Mouse (Mus musculus): ENCODE data around the gene Btnl2. TPM values are rescaled to one million over a fixed set of nuclear protein-coding genes. Genes with fewer than 3 reads are reported as not detected.
A peak's percentile ranks its signal among the peaks of the same experiment; 100 is the strongest.

Btnl2 gene
- polyA plus RNA-seq, 1 experiment from 2014 or later: not detected

DNA sequence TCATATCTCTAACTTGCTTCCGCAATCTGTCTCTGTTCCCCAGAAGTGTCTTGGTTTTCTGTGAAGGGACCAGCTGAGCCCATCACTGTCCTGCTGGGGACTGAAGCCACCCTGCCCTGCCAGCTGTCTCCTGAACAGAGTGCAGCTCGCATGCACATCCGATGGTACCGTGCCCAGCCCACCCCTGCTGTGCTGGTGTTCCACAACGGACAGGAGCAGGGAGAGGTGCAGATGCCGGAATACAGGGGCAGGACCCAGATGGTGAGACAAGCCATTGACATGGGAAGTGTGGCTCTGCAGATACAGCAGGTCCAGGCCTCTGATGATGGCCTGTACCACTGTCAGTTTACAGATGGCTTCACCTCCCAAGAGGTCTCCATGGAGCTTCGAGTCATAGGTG lies 24.8 kb downstream of the Btnl2 start:
- Histone ChIP-seq H3K36me3 (ENCODE audit: control insufficient read depth, insufficient read depth, low read length) (no peaks in the 10 kb centered on the region), H3K9me3 (ENCODE audit: control insufficient read depth, low read length) (no peaks in the 10 kb centered on the region), H3K4me1 (ENCODE audit: control insufficient read depth, insufficient read depth, low read length) (no peaks in the 10 kb centered on the region), H3K4me2 (ENCODE audit: low read length) (no peak overlapping the region), H3K9ac (replicated peaks; ENCODE audit: low read length) (no peak overlapping the region), H3K27me3 (ENCODE audit: control insufficient read depth, insufficient read depth, low read length) (no peaks in the 10 kb centered on the region), H3K4me3 (replicated peaks; ENCODE audit: low read depth, low read length) (no peak overlapping the region), H3K27ac (replicated peaks; ENCODE audit: low read depth, low read length) (no peak overlapping the region)
- no peak for DNase-seq
- ATAC-seq (ENCODE audit: low FRiP score, low TSS enrichment): no peak
- WGBS: 77% methylated on average over 7 of the region's 7 CpGs

DNA sequence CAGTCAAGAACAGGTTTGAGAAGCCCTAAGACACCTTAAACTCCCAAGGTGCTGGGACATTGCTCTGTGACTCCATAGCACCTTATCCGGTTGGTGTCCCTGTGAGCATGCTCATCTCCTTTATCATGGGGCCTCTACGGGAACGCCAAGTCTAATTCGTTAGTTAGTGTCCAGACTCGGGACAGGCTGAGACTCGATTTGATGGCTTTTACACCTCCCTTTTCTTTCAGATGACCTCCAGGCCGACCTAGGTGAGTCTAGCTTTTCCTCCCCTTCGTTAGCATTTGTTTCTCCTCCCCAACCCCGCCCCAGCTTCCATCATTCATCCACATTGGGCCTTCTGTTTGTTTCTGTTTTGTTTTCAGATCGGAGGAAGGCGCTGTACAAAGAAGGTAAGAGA lies 27.3 kb downstream of the Btnl2 start:
- no peak overlapping the region for H3K4me2 ChIP-seq (ENCODE audit: low read length)
- no peak overlapping the region for H3K27ac ChIP-seq (replicated peaks; ENCODE audit: low read depth, low read length)
- no peak overlapping the region for H3K9ac ChIP-seq (replicated peaks; ENCODE audit: low read length)
- no peaks in the 10 kb centered on the region for H3K27me3 ChIP-seq (ENCODE audit: control insufficient read depth, insufficient read depth, low read length)
- ATAC-seq (ENCODE audit: low FRiP score, low TSS enrichment) (no peak), DNase-seq (no peak)
- no peaks in the 10 kb centered on the region for H3K36me3 ChIP-seq (ENCODE audit: control insufficient read depth, insufficient read depth, low read length)
- WGBS: 80% methylated on average over 11 of the region's 11 CpGs
- no peaks in the 10 kb centered on the region for H3K4me1 ChIP-seq (ENCODE audit: control insufficient read depth, insufficient read depth, low read length)
- no peak overlapping the region for H3K4me3 ChIP-seq (replicated peaks; ENCODE audit: low read depth, low read length)
- H3K9me3 ChIP-seq (ENCODE audit: control insufficient read depth, low read length): no peaks in the 10 kb centered on the region

DNA sequence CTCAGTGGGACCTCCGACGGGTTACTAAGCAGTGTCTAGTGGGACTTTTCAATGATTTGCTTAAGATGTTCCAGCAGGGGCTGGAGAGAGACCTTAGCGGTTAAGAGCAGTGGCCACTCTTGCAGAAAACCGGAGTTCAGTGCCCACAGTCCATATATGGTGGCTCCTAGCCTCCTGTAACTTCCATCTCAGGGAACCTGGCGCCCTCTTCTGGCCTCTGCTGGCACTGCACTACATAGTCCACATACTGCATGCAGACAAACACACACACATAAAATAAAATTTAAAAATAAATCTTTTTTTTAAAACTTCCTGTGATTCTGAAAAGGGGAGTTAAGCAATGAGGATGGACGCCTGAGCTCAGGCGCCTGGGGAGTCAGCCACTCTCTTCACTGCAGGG lies 28.6 kb downstream of the Btnl2 start:
- Histone ChIP-seq H3K4me2 (ENCODE audit: low read length) (no peak overlapping the region), H3K4me1 (ENCODE audit: control insufficient read depth, insufficient read depth, low read length) (no peaks in the 10 kb centered on the region), H3K27me3 (ENCODE audit: control insufficient read depth, insufficient read depth, low read length) (no peaks in the 10 kb centered on the region), H3K27ac (replicated peaks; ENCODE audit: low read depth, low read length) (no peak overlapping the region), H3K9ac (replicated peaks; ENCODE audit: low read length) (no peak overlapping the region), H3K4me3 (replicated peaks; ENCODE audit: low read depth, low read length) (no peak overlapping the region), H3K9me3 (ENCODE audit: control insufficient read depth, low read length) (no peaks in the 10 kb centered on the region), H3K36me3 (ENCODE audit: control insufficient read depth, insufficient read depth, low read length) (no peaks in the 10 kb centered on the region)
- ATAC-seq (ENCODE audit: low FRiP score, low TSS enrichment) (no peak), DNase-seq (no peak)
- WGBS: 78% methylated on average over 7 of the region's 7 CpGs

DNA sequence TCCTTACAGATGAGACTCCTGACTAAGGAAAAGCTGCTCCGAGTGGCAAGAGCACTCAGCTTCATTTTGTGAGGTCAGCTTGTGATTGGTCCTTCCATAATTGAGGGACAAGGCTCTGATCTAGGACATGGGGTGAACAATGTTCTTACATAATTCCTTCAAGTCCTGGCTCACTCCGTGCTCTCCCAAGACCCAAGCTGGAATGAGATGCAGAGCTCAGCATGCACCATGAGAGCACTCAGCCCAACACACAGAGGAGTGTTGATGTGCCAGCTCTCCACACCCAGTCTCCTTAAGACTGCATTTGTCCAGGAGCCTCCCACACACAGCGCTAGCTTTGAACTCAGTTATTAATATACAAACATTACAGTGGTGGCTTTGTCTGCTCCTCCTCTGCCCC lies 30.1 kb downstream of the Btnl2 start:
- WGBS: 73% methylated on average over 3 of the region's 3 CpGs
- no peaks in the 10 kb centered on the region for H3K4me1 ChIP-seq (ENCODE audit: control insufficient read depth, insufficient read depth, low read length)
- H3K27ac ChIP-seq (replicated peaks; ENCODE audit: low read depth, low read length): no peak overlapping the region
- no peak for DNase-seq
- H3K4me3 ChIP-seq (replicated peaks; ENCODE audit: low read depth, low read length): no peak overlapping the region
- no peak overlapping the region for H3K9ac ChIP-seq (replicated peaks; ENCODE audit: low read length)
- no peak for ATAC-seq (ENCODE audit: low FRiP score, low TSS enrichment)
- H3K9me3 ChIP-seq (ENCODE audit: control insufficient read depth, low read length): no peaks in the 10 kb centered on the region
- H3K36me3 ChIP-seq (ENCODE audit: control insufficient read depth, insufficient read depth, low read length): no peaks in the 10 kb centered on the region
- no peak overlapping the region for H3K4me2 ChIP-seq (ENCODE audit: low read length)
- no peaks in the 10 kb centered on the region for H3K27me3 ChIP-seq (ENCODE audit: control insufficient read depth, insufficient read depth, low read length)

GRCm38 (mm10) chr17:34386656-34387055 lies 32.0 kb downstream of the Btnl2 start:
- H3K36me3 ChIP-seq (ENCODE audit: control insufficient read depth, insufficient read depth, low read length): no peaks in the 10 kb centered on the region
- ATAC-seq (ENCODE audit: low FRiP score, low TSS enrichment): no peak
- WGBS: 81% methylated on average over 2 of the region's 2 CpGs

GRCm38 (mm10) chr17:34388513-34388912 lies 33.9 kb downstream of the Btnl2 start:
- DNase-seq (peak; percentile 58), ATAC-seq (ENCODE audit: low FRiP score, low TSS enrichment) (no peak)
- 36% methylated on average over 4 of the region's 4 CpGs for WGBS
- no peaks in the 10 kb centered on the region for H3K9me3 ChIP-seq (ENCODE audit: control insufficient read depth, low read length)
- H3K36me3 ChIP-seq (ENCODE audit: control insufficient read depth, insufficient read depth, low read length): no peaks in the 10 kb centered on the region
- H3K9ac ChIP-seq (replicated peaks; ENCODE audit: low read length): no peak overlapping the region
- no peak overlapping the region for H3K27ac ChIP-seq (replicated peaks; ENCODE audit: low read depth, low read length)
- no peak overlapping the region for H3K4me2 ChIP-seq (ENCODE audit: low read length)
- H3K4me1 ChIP-seq (ENCODE audit: control insufficient read depth, insufficient read depth, low read length): no peaks in the 10 kb centered on the region
- H3K27me3 ChIP-seq (ENCODE audit: control insufficient read depth, insufficient read depth, low read length): no peaks in the 10 kb centered on the region
- H3K4me3 ChIP-seq (replicated peaks; ENCODE audit: low read depth, low read length): no peak overlapping the region

More at GRCm38 (mm10) chr17:34386656-34387055, 32.0 kb downstream of the Btnl2 start:
- no peak for DNase-seq
- H3K9ac ChIP-seq (replicated peaks; ENCODE audit: low read length): no peak overlapping the region
- no peak overlapping the region for H3K4me2 ChIP-seq (ENCODE audit: low read length)
- no peak overlapping the region for H3K27ac ChIP-seq (replicated peaks; ENCODE audit: low read depth, low read length)
- no peak overlapping the region for H3K4me3 ChIP-seq (replicated peaks; ENCODE audit: low read depth, low read length)
- H3K27me3 ChIP-seq (ENCODE audit: control insufficient read depth, insufficient read depth, low read length): no peaks in the 10 kb centered on the region
- no peaks in the 10 kb centered on the region for H3K9me3 ChIP-seq (ENCODE audit: control insufficient read depth, low read length)
- H3K4me1 ChIP-seq (ENCODE audit: control insufficient read depth, insufficient read depth, low read length): no peaks in the 10 kb centered on the region

DNA sequence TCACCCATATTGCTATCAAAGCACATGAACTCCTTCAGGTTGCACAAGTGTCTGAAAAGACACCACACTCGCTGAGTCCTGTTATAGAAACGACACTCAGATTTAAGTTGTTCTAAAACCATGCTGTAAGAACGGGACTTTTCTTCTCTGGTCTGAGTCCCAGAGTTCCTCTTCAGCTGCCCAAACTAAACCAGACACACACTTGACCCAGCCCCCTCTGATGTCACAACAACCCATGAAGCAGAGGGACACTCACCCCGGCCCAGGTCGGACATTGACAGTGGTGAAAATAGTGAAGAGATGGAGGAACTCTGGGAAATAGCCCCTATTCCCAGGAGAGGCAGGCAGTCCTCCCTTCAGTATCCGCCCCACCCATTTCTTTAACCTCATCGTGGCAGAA lies 36.9 kb downstream of the Btnl2 start:
- 73% methylated on average over 7 of the region's 7 CpGs for WGBS
- ATAC-seq (ENCODE audit: low FRiP score, low TSS enrichment) (no peak), DNase-seq (no peak)
- Histone ChIP-seq H3K9ac (replicated peaks; ENCODE audit: low read length) (no peak overlapping the region), H3K4me2 (ENCODE audit: low read length) (peak overlapping the region; percentile 67; the same call in 1 of the 2 replicates), H3K36me3 (ENCODE audit: control insufficient read depth, insufficient read depth, low read length) (no peaks in the 10 kb centered on the region), H3K4me3 (replicated peaks; ENCODE audit: low read depth, low read length) (no peak overlapping the region), H3K4me1 (ENCODE audit: control insufficient read depth, insufficient read depth, low read length) (no peaks in the 10 kb centered on the region), H3K9me3 (ENCODE audit: control insufficient read depth, low read length) (no peaks in the 10 kb centered on the region), H3K27me3 (ENCODE audit: control insufficient read depth, insufficient read depth, low read length) (no peaks in the 10 kb centered on the region), H3K27ac (replicated peaks; ENCODE audit: low read depth, low read length) (no peak overlapping the region)

- peak overlapping the region; percentile 38 for H3K4me3 ChIP-seq (replicated peaks; ENCODE audit: low read depth, low read length)
- no peaks in the 10 kb centered on the region for H3K36me3 ChIP-seq (ENCODE audit: control insufficient read depth, insufficient read depth, low read length)
- no peaks in the 10 kb centered on the region for H3K4me1 ChIP-seq (ENCODE audit: control insufficient read depth, insufficient read depth, low read length)
- no peaks in the 10 kb centered on the region for H3K27me3 ChIP-seq (ENCODE audit: control insufficient read depth, insufficient read depth, low read length)
- peak overlapping the region; percentile 67 for H3K4me2 ChIP-seq (ENCODE audit: low read length)
- peak; percentile 73 for DNase-seq
- 4% methylated on average over 24 of the region's 24 CpGs for WGBS
- no peak for ATAC-seq (ENCODE audit: low FRiP score, low TSS enrichment)
- H3K9ac ChIP-seq (replicated peaks; ENCODE audit: low read length): peak overlapping the region; percentile 37; the same call in 1 of the 2 replicates
- no peak overlapping the region for H3K27ac ChIP-seq (replicated peaks; ENCODE audit: low read depth, low read length)
- H3K9me3 ChIP-seq (ENCODE audit: control insufficient read depth, low read length): no peaks in the 10 kb centered on the region
Measured at GRCm38 (mm10) chr17:34392321-34392720, 37.7 kb downstream of the Btnl2 start.

DNA sequence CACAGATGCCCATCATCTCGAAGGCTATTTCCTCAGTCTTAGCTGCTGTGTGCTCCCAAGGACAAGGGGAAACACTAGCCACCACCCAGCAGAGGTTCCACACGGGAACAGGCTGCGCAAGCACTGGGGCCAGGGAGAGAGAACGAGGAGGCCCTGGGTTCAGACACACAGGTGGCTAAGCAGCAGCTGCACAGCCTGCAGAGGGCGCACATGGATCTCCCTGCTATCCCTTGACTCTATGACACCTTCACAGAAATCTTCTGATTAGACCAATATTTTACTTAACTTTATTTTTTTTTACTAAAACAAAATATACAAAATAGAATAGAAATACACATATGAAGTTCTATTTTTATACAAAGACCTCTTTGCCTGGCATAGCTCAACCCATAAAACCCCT lies 42.7 kb downstream of the Btnl2 start:
- ATAC-seq (ENCODE audit: low FRiP score, low TSS enrichment) (no peak), DNase-seq (no peak)
- H3K9ac ChIP-seq (replicated peaks; ENCODE audit: low read length): no peak overlapping the region
- no peak overlapping the region for H3K4me2 ChIP-seq (ENCODE audit: low read length)
- H3K4me1 ChIP-seq (ENCODE audit: control insufficient read depth, insufficient read depth, low read length): no peaks in the 10 kb centered on the region
- H3K36me3 ChIP-seq (ENCODE audit: control insufficient read depth, insufficient read depth, low read length): no peaks in the 10 kb centered on the region
- no peak overlapping the region for H3K4me3 ChIP-seq (replicated peaks; ENCODE audit: low read depth, low read length)
- H3K9me3 ChIP-seq (ENCODE audit: control insufficient read depth, low read length): no peaks in the 10 kb centered on the region
- no peaks in the 10 kb centered on the region for H3K27me3 ChIP-seq (ENCODE audit: control insufficient read depth, insufficient read depth, low read length)
- WGBS: 66% methylated on average over 5 of the region's 5 CpGs
- H3K27ac ChIP-seq (replicated peaks; ENCODE audit: low read depth, low read length): no peak overlapping the region

All from midbrain, embryonic 14.5 days (tissue).